ENCODE assay signal across 12 mouse cellular contexts in genomic region chr4:134016767-134017166, GRCm38 (mm10). TPM values are rescaled to one million over a fixed set of nuclear protein-coding genes. Genes with fewer than 3 reads are reported as not detected.
DNase-seq lines count a peak whose midpoint lies in the region; ATAC-seq and TF ChIP-seq lines count a peak whose summit lies in the region.
"Had no signal": no experiment of that assay in that cellular context is flagged by ENCODE, and none has a peak within 500 bp of the region (broad histone marks: within the 10 kb centered on the region; RNA-seq: fewer than 3 reads in every experiment).

No protein-coding gene starts in this region.

- H3K36me3 ChIP-seq in forebrain, embryonic 12.5 days (replicated peaks) = no peaks in the 10 kb centered on the region
- H3K36me3 ChIP-seq in forebrain, embryonic 14.5 days (ENCODE audit: control insufficient read depth, insufficient read depth, low read length) = no peaks in the 10 kb centered on the region
- H3K36me3 ChIP-seq in testis, adult 2 months (ENCODE audit: control insufficient read depth, insufficient read depth, low read length) = no peaks in the 10 kb centered on the region
- H3K36me3 ChIP-seq in midbrain, embryonic 13.5 days = no peaks in the 10 kb centered on the region

- H3K9me3 ChIP-seq in forebrain, embryonic 12.5 days = no peaks in the 10 kb centered on the region
- no peaks in the 10 kb centered on the region for H3K9me3 ChIP-seq in forebrain, embryonic 14.5 days (replicated peaks; ENCODE audit: control insufficient read depth, low read length)
- no peaks in the 10 kb centered on the region for H3K9me3 ChIP-seq in midbrain, embryonic 13.5 days

- no peak for DNase-seq in forebrain, embryonic 14.5 days (ENCODE audit: low spot score)
- no peak for DNase-seq in testis, postnatal 14 days (ENCODE audit: low spot score)
- DNase-seq in lung, adult 18-20 months = no peak
- no peak for DNase-seq in spleen, postnatal 10 days (ENCODE audit: low spot score in 2 of 2)
- DNase-seq: kidney, postnatal 14 days; lung, postnatal 36 days; thymus, postnatal 4 days had no signal

- H3K4me2 ChIP-seq in forebrain, embryonic 12.5 days = peak overlapping the region; percentile 72
- no peak overlapping the region for H3K4me2 ChIP-seq in forebrain, embryonic 14.5 days (ENCODE audit: low read length)
- peak overlapping the region; percentile 67 for H3K4me2 ChIP-seq in midbrain, embryonic 13.5 days (replicated peaks)

- WGBS in forebrain, embryonic 12.5 days = under 1% methylated on average over 8 of the region's 8 CpGs
- 2% methylated on average over 8 of the region's 8 CpGs for WGBS in forebrain, embryonic 14.5 days
- WGBS in midbrain, embryonic 13.5 days = 0% methylated on average over 8 of the region's 8 CpGs

- peaks cover 22% of the 10 kb centered on the region; the same call in 1 of the 2 replicates for H3K27me3 ChIP-seq in forebrain, embryonic 12.5 days
- H3K27me3 ChIP-seq in forebrain, embryonic 14.5 days (replicated peaks; ENCODE audit: control insufficient read depth, insufficient read depth, low read length) = peaks cover 17% of the 10 kb centered on the region
- H3K27me3 ChIP-seq in testis, adult 2 months (ENCODE audit: control insufficient read depth, insufficient read depth, low read length) = peaks cover 4% of the 10 kb centered on the region; the same call in 1 of the 2 replicates
- H3K27me3 ChIP-seq in midbrain, embryonic 13.5 days = peaks cover 19% of the 10 kb centered on the region; the same call in 1 of the 2 replicates

- ATAC-seq in forebrain, embryonic 12.5 days (ENCODE audit: low FRiP score) = no peak
- ATAC-seq in forebrain, embryonic 14.5 days = no peak
- no peak for ATAC-seq in midbrain, embryonic 13.5 days
- no peak for ATAC-seq in erythroid progenitor cell, adult 5-6 weeks (replicated peaks; ENCODE audit: low FRiP score, poor library complexity, severe bottlenecking)

- TF ChIP-seq POLR2A in testis, adult 2 months (IDR thresholded peaks at IDR 0.05; ENCODE audit: control insufficient read depth, low read depth, low read length) = no peak

- H3K9ac ChIP-seq in forebrain, embryonic 12.5 days = peak overlapping the region; percentile 5; the same call in 1 of the 2 replicates
- no peak overlapping the region for H3K9ac ChIP-seq in forebrain, embryonic 14.5 days (ENCODE audit: low read length)
- H3K9ac ChIP-seq in midbrain, embryonic 13.5 days (replicated peaks) = peak overlapping the region; percentile 59; the same call in 1 of the 2 replicates

- H3K4me3 ChIP-seq in forebrain, embryonic 12.5 days (replicated peaks) = peak overlapping the region; percentile 42
- no peak overlapping the region for H3K4me3 ChIP-seq in forebrain, embryonic 14.5 days (ENCODE audit: low read depth, low read length)
- H3K4me3 ChIP-seq in testis, adult 2 months (ENCODE audit: control insufficient read depth, low read depth, low read length) = peak overlapping the region; percentile 12; the same call in 1 of the 2 replicates
- peak overlapping the region; percentile 42 for H3K4me3 ChIP-seq in midbrain, embryonic 13.5 days (replicated peaks)

- no peak for TF ChIP-seq CTCF in testis, adult 2 months (IDR thresholded peaks at IDR 0.05; ENCODE audit: control insufficient read depth, insufficient read depth, insufficient replicate concordance, low read depth, low read length)

- peak overlapping the region; percentile 56 for H3K27ac ChIP-seq in forebrain, embryonic 12.5 days
- no peak overlapping the region for H3K27ac ChIP-seq in forebrain, embryonic 14.5 days (ENCODE audit: low read depth, low read length)
- H3K27ac ChIP-seq in testis, adult 2 months (ENCODE audit: control insufficient read depth, insufficient read depth, low read depth, low read length) = no peak overlapping the region
- peak overlapping the region; percentile 54; the same call in 1 of the 2 replicates for H3K27ac ChIP-seq in midbrain, embryonic 13.5 days

- H3K4me1 ChIP-seq in forebrain, embryonic 12.5 days = peaks cover 61% of the 10 kb centered on the region
- H3K4me1 ChIP-seq in forebrain, embryonic 14.5 days (ENCODE audit: control insufficient read depth, insufficient read depth, low read length) = peaks cover 14% of the 10 kb centered on the region
- peaks cover 41% of the 10 kb centered on the region for H3K4me1 ChIP-seq in testis, adult 2 months (ENCODE audit: control insufficient read depth, insufficient read depth, low read length)
- H3K4me1 ChIP-seq in midbrain, embryonic 13.5 days (replicated peaks) = peaks cover 59% of the 10 kb centered on the region

RNA-seq across cellular contexts. Expression of gene Lin28a, which starts 1.9 kb away (rescaled TPM):
- 0.92 and 1.5 TPM in 2 replicates for polyA plus RNA-seq in forebrain, embryonic 12.5 days (2016; fragmentation: Nextera tagmentation; extraction: Ambion mirVana)
- not detected in 2 replicates for polyA plus RNA-seq in forebrain, embryonic 14.5 days (2014; fragmentation: Nextera tagmentation; extraction: Ambion mirVana)
- polyA plus RNA-seq in testis, adult 2 months (2012; rRNA removed) = 1.2 TPM in 2 replicates
- 0.59 TPM in 2 replicates for polyA plus RNA-seq in midbrain, embryonic 13.5 days (2015; fragmentation: Nextera tagmentation; extraction: Ambion mirVana)
- 1.1 and 2.1 TPM in 2 replicates for total RNA-seq in erythroid progenitor cell, adult 5-6 weeks (2015; ENCODE audit: low replicate concordance)
- total RNA-seq in erythroid progenitor cell, adult 5-6 weeks (2017; ENCODE audit: low replicate concordance) = 1.0 and 2.2 TPM in 2 replicates

RNA-seq across cellular contexts. Expression of gene Dhdds, which starts 16.0 kb away (rescaled TPM):
- polyA plus RNA-seq in forebrain, embryonic 12.5 days (2016; fragmentation: Nextera tagmentation; extraction: Ambion mirVana) = 45.5 and 48.6 TPM in 2 replicates
- 52.7 and 57.0 TPM in 2 replicates for polyA plus RNA-seq in forebrain, embryonic 14.5 days (2014; fragmentation: Nextera tagmentation; extraction: Ambion mirVana)
- 16.6 and 17.3 TPM in 2 replicates for polyA plus RNA-seq in testis, adult 2 months (2012; rRNA removed)
- polyA plus RNA-seq in midbrain, embryonic 13.5 days (2015; fragmentation: Nextera tagmentation; extraction: Ambion mirVana) = 42.0 and 44.7 TPM in 2 replicates
- total RNA-seq in erythroid progenitor cell, adult 5-6 weeks (2015; ENCODE audit: low replicate concordance) = 9.4 and 10.1 TPM in 2 replicates
- 10.1 and 12.1 TPM in 2 replicates for total RNA-seq in erythroid progenitor cell, adult 5-6 weeks (2017; ENCODE audit: low replicate concordance)

RNA-seq across cellular contexts. Expression of gene Zfp683, which starts 36.9 kb away (rescaled TPM):
- polyA plus RNA-seq in forebrain, embryonic 12.5 days (2016; fragmentation: Nextera tagmentation; extraction: Ambion mirVana) = not detected in 2 replicates
- polyA plus RNA-seq in forebrain, embryonic 14.5 days (2014; fragmentation: Nextera tagmentation; extraction: Ambion mirVana) = not detected in 2 replicates
- 0.11 TPM in 2 replicates for polyA plus RNA-seq in testis, adult 2 months (2012; rRNA removed)
- not detected in 2 replicates for polyA plus RNA-seq in midbrain, embryonic 13.5 days (2015; fragmentation: Nextera tagmentation; extraction: Ambion mirVana)
- not detected in 2 replicates for total RNA-seq in erythroid progenitor cell, adult 5-6 weeks (2015; ENCODE audit: low replicate concordance)
- total RNA-seq in erythroid progenitor cell, adult 5-6 weeks (2017; ENCODE audit: low replicate concordance) = not detected in 2 replicates
- polyA plus RNA-seq: heart, postnatal 0 days had no signal

RNA-seq across cellular contexts. Expression of gene Crybg2, which starts 43.8 kb away (rescaled TPM):
- 0.62 and 0.96 TPM in 2 replicates for polyA plus RNA-seq in forebrain, embryonic 12.5 days (2016; fragmentation: Nextera tagmentation; extraction: Ambion mirVana)
- polyA plus RNA-seq in forebrain, embryonic 14.5 days (2014; fragmentation: Nextera tagmentation; extraction: Ambion mirVana) = 0.72 and 1.9 TPM in 2 replicates
- 2.3 and 2.4 TPM in 2 replicates for polyA plus RNA-seq in testis, adult 2 months (2012; rRNA removed)
- 0.97 and 1.1 TPM in 2 replicates for polyA plus RNA-seq in midbrain, embryonic 13.5 days (2015; fragmentation: Nextera tagmentation; extraction: Ambion mirVana)
- 5.0 TPM in 1 of 2 replicates, not detected in the other for total RNA-seq in erythroid progenitor cell, adult 5-6 weeks (2015; ENCODE audit: low replicate concordance)
- not detected in 2 replicates for total RNA-seq in erythroid progenitor cell, adult 5-6 weeks (2017; ENCODE audit: low replicate concordance)
- polyA plus RNA-seq: heart, postnatal 0 days had no signal

RNA-seq across cellular contexts. Expression of gene Hmgn2, which starts 48.3 kb away (rescaled TPM):
- polyA plus RNA-seq in forebrain, embryonic 12.5 days (2016; fragmentation: Nextera tagmentation; extraction: Ambion mirVana) = 3,644 and 3,855 TPM in 2 replicates
- 2,465 and 2,793 TPM in 2 replicates for polyA plus RNA-seq in forebrain, embryonic 14.5 days (2014; fragmentation: Nextera tagmentation; extraction: Ambion mirVana)
- polyA plus RNA-seq in testis, adult 2 months (2012; rRNA removed) = 30.4 and 34.0 TPM in 2 replicates
- 1,712 and 1,823 TPM in 2 replicates for polyA plus RNA-seq in midbrain, embryonic 13.5 days (2015; fragmentation: Nextera tagmentation; extraction: Ambion mirVana)
- 1,062 and 1,086 TPM in 2 replicates for total RNA-seq in erythroid progenitor cell, adult 5-6 weeks (2015; ENCODE audit: low replicate concordance)
- 532 and 653 TPM in 2 replicates for total RNA-seq in erythroid progenitor cell, adult 5-6 weeks (2017; ENCODE audit: low replicate concordance)

Comparison
In these comparisons a context has a peak if more than half of its experiments do, and no peak if none do; other contexts are left out.
1. H3K27ac ChIP-seq: peak in forebrain, embryonic 12.5 days (single experiment) and midbrain, embryonic 13.5 days (single experiment); none in forebrain, embryonic 14.5 days (single experiment) and testis, adult 2 months (single experiment).